Mouse (Mus musculus) lung, adult 2 months (tissue): ENCODE data around the gene Ccdc69. TPM values are rescaled to one million over a fixed set of nuclear protein-coding genes. Genes with fewer than 3 reads are reported as not detected.

ENCODE experiments used
- DNase-seq: peaks from one replicate; pipeline ENCODE4 v3.0.0; 2022
- H3K4me1 ChIP-seq: fragments of 200-500 bp; 2 replicates; pipeline ENCODE4 v1.6.1; 2011; ENCODE audit warnings: low read length; ENCODE audit not compliant: control insufficient read depth, insufficient read depth
- H3K4me3 ChIP-seq: fragments of 200-500 bp; replicated peaks from 2 replicates; pipeline ENCODE3; 2011; ENCODE audit warnings: low read depth, mild to moderate bottlenecking, control low read depth, low read length; ENCODE audit errors: extremely low read depth
- CTCF ChIP-seq: fragments of 200-500 bp; IDR thresholded peaks from 2 replicates; pipeline ENCODE4 v1.5.1; 2011; ENCODE audit warnings: mild to moderate bottlenecking, low read length, control low read depth; ENCODE audit not compliant: insufficient read depth
- POLR2A ChIP-seq: fragments of 200-500 bp; IDR thresholded peaks from 2 replicates; pipeline ENCODE4 v1.6.1; 2011; ENCODE audit warnings: low read depth, mild to moderate bottlenecking, control low read depth, low read length, borderline replicate concordance; ENCODE audit errors: extremely low read depth
- WGBS: fragments of 180-500 bp; shearing (Covaris S2); methylation state at CpG from one replicate; pipeline ENCODE4 v1.1.7; 2018; 5-methylcytosine and 5-hydroxymethylcytosine counted together
- polyA plus RNA-seq: library from polyadenylated mRNA; depleted of rRNA; stranded (reverse); fragments of >200 nt; gene quantifications from 2 replicates; pipeline ENCODE4 v1.2.3, GENCODE M21; 2012

Gene Ccdc69
- polyA plus RNA-seq, 1 experiment = 4.1 TPM

DNA sequence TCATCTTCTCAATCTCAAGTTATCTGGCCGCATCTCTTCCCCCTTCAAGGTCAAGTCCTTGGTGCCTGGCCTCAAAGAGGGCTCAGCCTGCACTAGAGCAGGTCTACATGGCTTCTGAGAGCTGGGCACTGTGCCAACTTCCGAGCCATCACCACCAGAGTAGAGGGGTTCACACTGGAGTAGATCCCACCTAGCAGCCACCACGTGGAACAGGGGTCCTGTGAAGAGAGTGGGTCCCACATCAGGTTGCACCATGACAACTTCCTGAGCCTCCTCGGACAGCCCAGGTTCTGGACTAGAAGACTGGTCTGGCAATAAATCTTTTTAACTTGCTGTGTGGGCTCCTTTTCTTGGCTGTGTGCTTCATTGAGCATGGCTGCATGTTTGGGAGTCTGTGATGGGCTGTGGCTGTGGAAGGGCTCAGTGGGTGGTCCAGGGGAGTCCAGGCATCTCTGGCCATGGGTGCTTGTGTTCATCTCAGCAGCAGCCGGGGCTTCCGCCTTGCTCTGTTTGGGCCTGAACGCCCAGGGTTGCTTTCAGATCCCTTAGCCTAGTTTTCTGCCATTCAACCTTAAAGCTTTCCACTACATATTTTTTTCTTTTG lies 32.7 kb upstream of the Ccdc69 start:
- no peaks in the 10 kb centered on the region for H3K4me1 ChIP-seq
- no peak for TF ChIP-seq POLR2A
- TF ChIP-seq CTCF = no peak
- DNase-seq = no peak
- no peak overlapping the region for H3K4me3 ChIP-seq
- WGBS = 65% methylated on average over 7 of the region's 7 CpGs

DNA sequence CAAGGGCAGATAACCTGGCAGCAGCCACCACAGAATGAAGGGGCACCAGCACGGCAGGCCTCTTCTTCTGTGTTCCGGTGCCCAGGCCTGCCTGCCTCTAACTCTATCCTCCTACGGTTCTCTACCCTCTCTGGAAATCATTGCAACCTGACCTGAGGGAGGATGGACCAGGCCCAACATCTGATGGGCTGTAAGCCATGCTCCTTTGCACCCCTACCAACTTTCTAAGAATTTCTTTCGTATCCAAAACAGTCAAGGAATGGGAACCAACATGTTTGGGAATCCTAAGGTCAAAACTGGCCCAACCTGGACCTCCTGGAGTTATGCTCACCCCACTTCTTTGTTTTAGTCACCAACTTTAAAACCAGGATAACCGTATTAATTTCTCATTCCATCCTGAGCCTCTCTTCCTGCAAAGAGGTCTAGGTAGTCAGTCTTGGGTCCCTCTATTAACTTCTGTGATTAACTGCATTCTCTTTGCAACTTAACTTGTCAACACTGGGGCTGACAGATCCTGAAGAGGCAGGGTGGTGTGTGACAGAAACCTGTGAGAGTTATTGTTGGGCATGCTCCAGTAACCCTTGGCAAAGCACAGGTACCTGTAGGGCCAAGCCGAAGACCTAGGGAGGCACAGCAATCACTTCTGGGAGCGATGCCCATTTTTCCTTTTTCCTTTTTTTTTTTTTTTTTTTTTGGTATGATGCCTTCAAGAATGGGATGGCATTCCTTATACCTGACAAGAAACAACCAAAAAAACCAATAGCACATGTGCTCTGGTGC lies 31.8 kb upstream of the Ccdc69 start:
- 88% methylated on average over 7 of the region's 7 CpGs for WGBS
- TF ChIP-seq POLR2A (no peak), CTCF (no peak)
- Histone ChIP-seq H3K4me1 (no peaks in the 10 kb centered on the region), H3K4me3 (no peak overlapping the region)
- no peak for DNase-seq

DNA sequence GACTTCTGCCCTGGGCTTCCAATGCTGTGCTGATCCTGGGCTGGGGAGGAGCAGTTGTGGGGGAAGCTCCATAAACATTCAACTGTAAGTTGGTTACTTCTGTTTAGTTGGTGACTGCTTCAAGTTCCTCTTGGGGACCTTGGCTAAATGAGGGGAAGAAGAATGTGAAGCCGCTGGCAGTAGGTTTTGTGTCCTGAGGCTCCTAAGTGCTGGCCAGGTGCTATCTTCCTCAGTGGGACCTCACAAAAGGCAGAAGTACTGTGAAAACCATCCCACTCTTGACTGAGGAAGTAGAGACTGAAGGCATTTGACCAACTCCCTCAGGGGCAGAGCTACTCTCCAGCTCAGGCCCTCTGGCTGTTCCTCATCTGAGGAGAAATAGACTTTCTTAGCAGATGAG lies 28.7 kb upstream of the Ccdc69 start:
- no peak for TF ChIP-seq POLR2A
- no peak for TF ChIP-seq CTCF
- no peak for DNase-seq
- WGBS = 81% methylated on average over 1 of the region's 1 CpGs
- Histone ChIP-seq H3K4me1 (no peaks in the 10 kb centered on the region), H3K4me3 (no peak overlapping the region)

DNA sequence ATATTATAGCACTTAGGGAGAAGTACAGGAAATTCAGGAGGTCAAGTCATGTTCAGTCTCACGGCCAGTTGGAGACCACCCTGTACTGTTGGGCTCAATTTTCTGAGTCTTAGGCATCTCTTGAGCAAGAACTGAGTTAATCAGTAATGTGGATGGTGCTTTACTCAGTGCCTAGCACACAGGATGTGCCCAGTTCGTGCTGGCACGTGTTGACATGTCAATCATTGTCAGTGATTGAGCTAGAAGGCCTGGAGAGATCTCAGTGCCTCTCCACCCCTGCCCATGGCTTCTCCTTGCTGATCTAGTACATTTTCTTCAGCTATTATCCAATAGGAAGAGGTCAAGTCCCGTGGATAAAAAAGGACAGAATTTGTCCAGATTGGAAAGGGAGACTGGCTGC lies 27.5 kb upstream of the Ccdc69 start:
- no peak overlapping the region for H3K4me3 ChIP-seq
- no peaks in the 10 kb centered on the region for H3K4me1 ChIP-seq
- TF ChIP-seq CTCF (no peak), POLR2A (no peak)
- WGBS = 54% methylated on average over 4 of the region's 4 CpGs
- no peak for DNase-seq

DNA sequence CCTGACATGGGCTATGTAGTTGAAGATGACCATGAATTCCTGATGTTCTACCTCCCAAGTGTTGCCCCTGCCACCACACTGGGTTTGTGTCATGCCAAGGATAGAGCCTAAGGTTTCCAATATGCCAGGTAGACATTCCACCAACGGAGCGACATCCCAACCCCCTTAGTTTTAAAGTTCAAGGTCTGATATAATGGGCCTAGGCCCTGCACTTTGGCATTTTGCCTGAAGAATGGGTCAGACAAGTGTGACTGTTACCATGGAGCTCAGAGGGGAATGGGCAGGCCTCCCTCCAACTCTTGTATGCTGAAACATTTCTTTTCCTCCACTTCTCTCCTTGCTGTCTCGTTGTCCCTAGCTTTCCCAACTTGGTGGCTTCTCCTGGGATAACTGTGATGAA lies 25.3 kb upstream of the Ccdc69 start:
- no peak overlapping the region for H3K4me3 ChIP-seq
- H3K4me1 ChIP-seq = peaks cover 2% of the 10 kb centered on the region; the same call in 1 of the 2 replicates
- DNase-seq = no peak
- no peak for TF ChIP-seq POLR2A
- no peak for TF ChIP-seq CTCF
- 72% methylated on average over 3 of the region's 3 CpGs for WGBS

DNA sequence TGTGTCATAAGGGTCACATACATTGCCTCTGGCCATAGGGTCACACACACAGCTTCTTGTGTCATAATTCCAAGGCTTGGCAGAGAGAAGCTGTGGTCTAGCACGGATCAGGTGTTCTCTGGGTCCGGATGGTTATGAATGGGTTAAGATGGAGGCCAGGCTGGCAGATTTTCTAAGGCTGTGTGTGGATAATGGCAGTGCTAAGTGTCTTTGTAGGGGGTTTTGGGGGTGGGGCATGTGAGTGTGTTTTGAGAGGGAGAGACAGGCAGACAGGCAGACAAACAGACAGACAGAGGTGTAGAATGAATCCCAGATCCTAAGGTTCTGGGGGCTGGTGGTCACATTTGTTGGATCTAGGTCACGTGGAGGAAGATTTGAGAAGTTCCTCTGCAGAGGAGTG lies 24.1 kb upstream of the Ccdc69 start:
- 83% methylated on average over 3 of the region's 3 CpGs for WGBS
- Histone ChIP-seq H3K4me1 (peaks cover 4% of the 10 kb centered on the region; the same call in 1 of the 2 replicates), H3K4me3 (no peak overlapping the region)
- TF ChIP-seq POLR2A = no peak
- no peak for TF ChIP-seq CTCF
- no peak for DNase-seq

DNA sequence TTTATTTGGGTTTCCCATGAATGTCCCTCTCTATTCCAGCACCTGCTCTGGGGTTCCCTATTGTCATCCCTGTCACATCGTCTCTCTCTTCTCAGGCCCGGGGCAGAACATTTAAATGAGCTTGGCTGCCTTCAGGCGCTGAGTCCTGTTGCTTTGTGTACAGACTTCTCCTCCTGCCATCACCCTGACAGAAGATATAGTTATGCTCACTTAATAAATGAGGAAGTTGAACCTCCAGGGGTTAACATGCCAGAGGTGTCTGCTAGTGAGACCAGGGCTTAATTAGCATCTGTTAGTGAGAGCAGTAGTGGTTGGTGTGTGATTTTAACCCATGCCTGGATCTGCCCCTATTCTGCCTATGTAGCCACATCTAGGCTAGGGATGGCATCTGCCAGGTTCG lies 21.9 kb upstream of the Ccdc69 start:
- WGBS = 61% methylated on average over 4 of the region's 4 CpGs
- Histone ChIP-seq H3K4me3 (no peak overlapping the region), H3K4me1 (peaks cover 4% of the 10 kb centered on the region; the same call in 1 of the 2 replicates)
- TF ChIP-seq POLR2A = no peak
- TF ChIP-seq CTCF = no peak
- no peak for DNase-seq

DNA sequence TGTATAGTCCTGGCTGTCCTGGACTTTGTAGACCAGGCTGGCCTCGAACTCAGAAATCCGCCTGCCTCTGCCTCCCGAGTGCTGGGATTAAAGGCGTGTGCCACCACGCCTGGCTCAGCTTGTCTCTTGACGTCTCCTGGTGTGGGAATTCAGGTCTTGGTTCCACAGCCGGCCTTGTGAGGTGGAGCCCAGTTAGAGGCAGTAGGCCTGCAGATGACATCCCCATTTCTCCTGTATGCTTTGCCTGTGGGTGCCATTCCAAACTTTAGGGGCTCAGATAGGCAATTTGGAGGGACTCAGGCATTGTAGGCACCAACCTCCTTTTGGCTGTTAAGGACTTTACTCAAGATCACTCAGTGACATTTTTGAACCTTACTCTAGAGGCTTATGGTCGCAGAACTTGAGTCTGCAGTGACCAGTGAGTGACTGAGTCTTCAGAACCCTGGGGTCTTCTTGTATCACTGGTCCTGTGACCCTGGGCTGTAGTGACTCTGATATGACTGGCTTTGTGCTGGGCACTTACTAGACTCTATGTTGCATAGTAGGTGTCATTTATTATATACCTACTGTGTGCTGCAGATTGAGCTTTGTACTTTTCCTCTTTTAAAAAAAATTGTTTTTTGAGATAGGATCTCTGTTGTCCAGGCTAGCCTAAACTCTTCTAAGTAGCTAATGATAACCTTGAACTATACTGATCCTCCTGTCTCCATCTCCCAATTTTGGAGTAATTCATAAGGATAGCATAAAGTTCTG lies 21.3 kb upstream of the Ccdc69 start:
- Histone ChIP-seq H3K4me1 (peaks cover 4% of the 10 kb centered on the region; the same call in 1 of the 2 replicates), H3K4me3 (peak overlapping the region; percentile 14)
- DNase-seq = no peak
- WGBS = 90% methylated on average over 8 of the region's 8 CpGs
- no peak for TF ChIP-seq POLR2A
- no peak for TF ChIP-seq CTCF

DNA sequence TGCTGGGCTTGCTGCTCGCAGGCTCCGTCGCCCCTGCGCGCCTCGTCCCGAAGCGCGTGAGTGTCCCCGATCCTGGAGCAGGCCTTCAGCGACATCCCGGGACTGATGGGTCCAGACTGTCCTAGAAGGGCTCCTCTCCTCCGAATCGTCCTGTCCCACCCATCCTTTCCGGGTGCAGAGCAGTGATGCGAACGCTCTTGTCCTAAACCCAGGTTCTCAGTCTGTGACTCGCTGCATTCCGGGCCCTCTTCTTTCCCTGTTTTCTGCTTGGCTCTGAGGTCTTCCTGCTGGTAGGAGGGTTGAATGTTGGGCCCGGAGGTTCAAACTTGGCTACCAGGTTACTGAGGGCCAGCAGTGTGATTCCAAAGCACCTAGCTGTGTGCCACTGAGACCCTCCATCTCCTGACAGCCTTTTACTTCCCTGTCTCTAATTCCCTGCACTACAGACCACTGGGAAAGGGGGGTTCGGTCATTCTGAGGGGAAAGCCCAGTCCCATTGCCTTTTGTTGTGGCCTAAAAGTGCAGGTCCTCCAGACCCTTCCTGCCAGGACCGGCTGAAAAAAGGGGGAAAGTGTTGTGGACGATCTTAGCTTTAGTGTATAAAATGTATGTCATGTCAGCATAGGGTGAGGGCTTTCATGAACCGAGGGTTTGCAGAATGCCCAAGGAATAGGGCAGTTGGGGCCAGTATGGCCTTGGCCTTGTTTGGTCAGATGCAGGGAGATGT lies 20.4 kb upstream of the Ccdc69 start:
- WGBS = 14% methylated on average over 24 of the region's 24 CpGs
- H3K4me1 ChIP-seq = peaks cover 4% of the 10 kb centered on the region; the same call in 1 of the 2 replicates
- peak overlapping the region; percentile 95 for H3K4me3 ChIP-seq
- no peak for DNase-seq
- TF ChIP-seq POLR2A = no peak
- TF ChIP-seq CTCF = no peak
